Mouse (Mus musculus) hindbrain, postnatal 0 days (tissue): ENCODE measurements around the gene Fance. TPM values are rescaled to one million over a fixed set of nuclear protein-coding genes. Genes with fewer than 3 reads are reported as not detected.
"Not testable (repeated sequence)": the region's sequence is repeated elsewhere in the genome, so short reads cannot be mapped to it uniquely, and the experiment has no call there.

Source experiments
- ATAC-seq: fragments of 200-750 bp; cut with Nextera tagmentation; 2 replicates; pipeline ENCODE4 v1.8.0; 2017; ENCODE audit warnings: mild to moderate bottlenecking, moderate TSS enrichment, moderate library complexity
- DNase-seq: peaks from one replicate; pipeline ENCODE4 v3.0.0-alpha.2; 2015; ENCODE audit warnings: low spot score
- H3K27ac ChIP-seq: fragments of 300-500 bp; sonication (generic); 2 replicates; pipeline ENCODE4 v1.5.1; 2014; ENCODE audit warnings: mild to moderate bottlenecking
- H3K27me3 ChIP-seq: fragments of 300-500 bp; sonication (generic); 2 replicates; pipeline ENCODE4 v1.6.1; 2014; ENCODE audit warnings: low read length, mixed read lengths; ENCODE audit not compliant: insufficient read depth
- H3K36me3 ChIP-seq: fragments of 300-500 bp; sonication (generic); 2 replicates; pipeline ENCODE4 v1.6.1; 2014; ENCODE audit warnings: low read length, mixed read lengths; ENCODE audit not compliant: insufficient read depth
- H3K4me1 ChIP-seq: fragments of 300-500 bp; sonication (generic); 2 replicates; pipeline ENCODE4 v1.6.1; 2014; ENCODE audit warnings: antibody characterized with exemption, low read length, mixed read lengths; ENCODE audit not compliant: insufficient read depth
- H3K4me2 ChIP-seq: fragments of 300-500 bp; sonication (generic); 2 replicates; pipeline ENCODE4 v1.6.1; 2014; ENCODE audit warnings: low read depth, mild to moderate bottlenecking, low read length, moderate library complexity, mixed read lengths
- H3K4me3 ChIP-seq: fragments of 300-500 bp; sonication (generic); 2 replicates; pipeline ENCODE4 v1.5.1; 2014; ENCODE audit warnings: low read length
- H3K9ac ChIP-seq: fragments of 300-500 bp; sonication (generic); replicated peaks from 2 replicates; pipeline ENCODE4 v1.6.1; 2014; ENCODE audit warnings: mild to moderate bottlenecking, low read length, moderate library complexity, mixed read lengths
- H3K9me3 ChIP-seq: fragments of 300-500 bp; sonication (generic); 2 replicates; pipeline ENCODE4 v1.6.1; 2016; ENCODE audit warnings: low read length, mixed read lengths
- CTCF ChIP-seq: IDR thresholded peaks from 2 replicates; pipeline ENCODE4 v1.5.1; 2016; ENCODE audit warnings: antibody characterized with exemption, control low read depth, low read depth
- WGBS: fragments of 180-500 bp; shearing (Covaris S2); extraction: QIAGEN DNeasy Blood & Tissue Kit; methylation state at CpG from one replicate; pipeline ENCODE4 v1.1.7; 2014; 5-methylcytosine and 5-hydroxymethylcytosine counted together
- polyA plus RNA-seq: library from polyadenylated mRNA; unstranded; fragments of >200 nt; fragmentation: Nextera tagmentation; extraction: Ambion mirVana; gene quantifications from 2 replicates; pipeline ENCODE4 v1.2.1, GENCODE M21; 2015
- total RNA-seq: library from RNA; depleted of rRNA; stranded (reverse); fragments of >200 nt; gene quantifications from 2 replicates; pipeline ENCODE4 v1.2.3, GENCODE M21; 2014

Gene Fance
- total and polyA plus RNA-seq, 2 experiments from 2014 or later = 23.6 to 46.5 TPM

DNA sequence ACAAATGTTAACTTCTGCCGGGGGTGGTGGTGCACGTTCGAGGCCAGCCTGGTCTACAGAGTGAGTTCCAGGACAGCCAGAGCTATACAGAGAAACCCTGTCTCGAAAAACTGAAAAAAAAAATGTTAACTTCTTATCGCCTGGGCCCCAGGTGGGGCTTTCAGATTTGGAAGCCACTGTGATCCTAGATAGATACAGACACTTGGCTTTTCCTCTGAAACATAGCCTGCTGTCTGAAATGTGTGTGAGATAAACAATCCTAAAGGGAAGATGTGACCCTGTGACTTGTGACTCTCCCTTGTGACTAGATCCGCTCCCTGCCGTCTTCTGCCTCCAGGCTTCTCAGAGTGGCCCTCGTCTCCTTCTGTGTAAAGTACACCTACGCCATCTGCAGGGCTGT lies 4.4 kb downstream of the Fance start:
- Histone ChIP-seq H3K27me3 (no peaks in the 10 kb centered on the region), H3K4me3 (no peak overlapping the region), H3K4me1 (0 out of 2 replicates have a peak, but pooled peaks cover 5% of the 10 kb centered on the region), H3K4me2 (no peak overlapping the region), H3K9ac (no peak overlapping the region), H3K27ac (no peak overlapping the region), H3K9me3 (no peaks in the 10 kb centered on the region), H3K36me3 (peaks cover 4% of the 10 kb centered on the region; the same call in 1 of the 2 replicates)
- no peak for ATAC-seq
- TF ChIP-seq CTCF = no peak
- no peak for DNase-seq
- WGBS = 83% methylated on average over 9 of the region's 9 CpGs

DNA sequence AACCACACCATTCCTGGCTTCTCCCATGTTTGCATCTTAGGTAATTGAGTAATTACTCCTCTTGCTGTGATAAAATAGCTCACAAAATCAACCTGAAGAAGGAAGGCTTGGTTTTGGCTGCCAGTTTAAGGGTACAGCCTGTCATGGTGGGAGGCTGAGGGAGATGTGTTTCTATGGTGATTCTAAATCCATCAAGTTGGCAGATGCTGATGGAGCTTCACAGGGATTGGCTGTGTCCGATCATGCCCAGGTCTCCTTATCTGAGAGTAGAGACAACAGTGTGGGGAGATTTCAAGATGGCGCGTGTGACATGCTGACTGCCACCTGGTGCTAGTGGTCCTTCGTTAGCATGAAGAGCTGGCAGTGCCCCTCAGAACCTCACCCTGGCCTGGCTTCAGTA lies 8.4 kb downstream of the Fance start:
- no peak for DNase-seq
- 90% methylated on average over 4 of the region's 4 CpGs for WGBS
- no peak for TF ChIP-seq CTCF
- Histone ChIP-seq H3K9me3 (no peaks in the 10 kb centered on the region), H3K4me1 (no peaks in the 10 kb centered on the region), H3K9ac (no peak overlapping the region), H3K27me3 (no peaks in the 10 kb centered on the region), H3K27ac (no peak overlapping the region), H3K36me3 (peaks cover under 1% of the 10 kb centered on the region; the same call in 1 of the 2 replicates), H3K4me2 (no peak overlapping the region), H3K4me3 (no peak overlapping the region)
- ATAC-seq = no peak

DNA sequence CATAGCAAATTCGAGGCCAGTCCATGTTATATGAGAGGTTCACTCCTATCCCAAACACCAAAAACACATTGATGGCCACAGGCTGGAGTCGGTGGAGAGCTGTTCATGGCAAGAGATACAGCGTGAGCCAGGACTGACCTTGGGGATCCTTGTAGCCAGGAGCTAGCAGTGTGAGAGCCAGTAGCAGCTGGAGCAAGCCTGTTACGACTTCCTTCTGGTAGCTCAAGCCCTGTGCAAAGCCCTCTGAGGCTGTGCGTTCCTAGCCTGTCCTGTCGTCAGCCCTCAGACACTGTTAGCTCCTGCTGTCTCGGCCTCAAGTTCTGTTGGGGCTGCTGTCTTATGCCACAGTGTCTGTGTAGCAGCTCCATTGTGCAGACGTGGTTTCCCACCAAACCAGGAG lies 10.5 kb downstream of the Fance start:
- TF ChIP-seq CTCF = no peak
- H3K9ac ChIP-seq = no peak overlapping the region
- no peak overlapping the region for H3K4me2 ChIP-seq
- no peaks in the 10 kb centered on the region for H3K27me3 ChIP-seq
- no peak overlapping the region for H3K27ac ChIP-seq
- DNase-seq (no peak), ATAC-seq (no peak)
- no peaks in the 10 kb centered on the region for H3K36me3 ChIP-seq
- 93% methylated on average over 8 of the region's 8 CpGs for WGBS
- no peaks in the 10 kb centered on the region for H3K9me3 ChIP-seq
- peaks cover 8% of the 10 kb centered on the region for H3K4me1 ChIP-seq
- H3K4me3 ChIP-seq = no peak overlapping the region

DNA sequence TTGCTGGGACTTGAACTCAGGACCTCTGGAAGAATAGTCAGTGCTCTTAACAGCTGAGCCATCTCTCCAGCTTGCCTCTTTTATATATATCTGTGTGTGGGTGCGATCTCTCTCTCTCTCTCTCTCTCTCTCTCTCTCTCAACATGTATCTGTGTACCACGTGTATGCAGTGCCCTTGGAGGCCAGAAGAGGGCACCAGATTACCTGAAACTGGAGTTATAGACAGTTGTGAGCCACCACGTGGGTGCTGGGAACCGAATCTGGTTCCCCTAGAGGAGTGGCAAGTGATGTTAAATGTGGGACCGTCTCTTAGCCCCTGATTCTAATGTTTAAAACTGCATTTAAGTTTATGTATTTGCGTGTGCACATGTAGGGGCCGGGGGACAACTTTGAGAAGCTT lies 11.1 kb downstream of the Fance start:
- H3K4me3 ChIP-seq, ATAC-seq, H3K9ac ChIP-seq, H3K27ac ChIP-seq, H3K4me2 ChIP-seq, H3K9me3 ChIP-seq, H3K4me1 ChIP-seq, H3K36me3 ChIP-seq, DNase-seq, H3K27me3 ChIP-seq: not testable (repeated sequence)
- 96% methylated on average over 7 of the region's 7 CpGs for WGBS
- TF ChIP-seq CTCF = 0 out of 2 replicates have a peak, but pooled peaks have one; percentile 11

DNA sequence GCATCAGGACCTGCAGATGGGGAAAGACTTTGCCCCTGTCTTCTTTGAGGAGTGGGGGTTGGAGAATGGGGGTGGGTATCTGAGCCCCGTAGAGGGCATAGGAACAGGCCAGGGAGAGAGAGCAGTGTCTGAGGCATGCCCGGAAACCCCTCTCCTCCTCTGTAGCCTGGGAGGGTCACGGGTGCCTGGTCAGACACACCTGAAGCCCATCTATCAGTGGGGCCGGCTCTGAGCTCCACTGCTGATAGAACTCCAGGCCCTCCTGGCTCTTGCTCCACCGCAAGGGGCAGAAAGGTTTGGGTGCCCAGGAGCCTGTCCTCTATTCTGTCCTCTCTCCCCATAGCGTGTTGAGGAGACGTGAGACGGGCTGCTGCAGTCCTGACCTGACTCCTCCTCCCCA lies 12.4 kb downstream of the Fance start:
- Histone ChIP-seq H3K9me3 (no peaks in the 10 kb centered on the region), H3K4me3 (no peak overlapping the region), H3K4me2 (no peak overlapping the region), H3K36me3 (peaks cover 6% of the 10 kb centered on the region), H3K4me1 (peaks cover 17% of the 10 kb centered on the region), H3K27ac (no peak overlapping the region), H3K9ac (no peak overlapping the region), H3K27me3 (no peaks in the 10 kb centered on the region)
- no peak for TF ChIP-seq CTCF
- DNase-seq (no peak), ATAC-seq (no peak)
- WGBS = 93% methylated on average over 8 of the region's 8 CpGs

DNA sequence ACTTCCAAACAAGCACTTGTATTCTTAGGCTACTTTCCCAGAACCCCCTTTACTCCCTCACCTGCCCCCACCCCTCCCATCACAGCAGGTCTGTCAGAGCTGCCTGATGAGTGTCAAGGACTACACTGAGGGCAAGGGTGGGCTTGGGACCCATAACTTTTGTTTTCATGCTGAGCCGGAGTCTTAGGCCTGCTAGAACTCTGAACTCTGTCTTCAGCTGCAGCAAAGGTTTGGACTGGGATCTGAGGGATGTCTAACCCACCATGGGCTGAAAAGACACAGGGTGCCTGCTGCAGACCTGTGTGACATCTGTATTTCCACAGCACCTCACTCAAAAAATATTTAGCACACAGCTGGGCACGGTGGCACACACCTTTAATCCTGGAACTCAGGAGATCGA lies 13.6 kb downstream of the Fance start:
- H3K9me3 ChIP-seq = no peaks in the 10 kb centered on the region
- no peak overlapping the region for H3K9ac ChIP-seq
- peaks cover 17% of the 10 kb centered on the region for H3K4me1 ChIP-seq
- no peak for ATAC-seq
- H3K27me3 ChIP-seq = no peaks in the 10 kb centered on the region
- H3K36me3 ChIP-seq = peaks cover 15% of the 10 kb centered on the region
- 78% methylated on average over 3 of the region's 3 CpGs for WGBS
- TF ChIP-seq CTCF = no peak
- H3K4me3 ChIP-seq = no peak overlapping the region
- no peak overlapping the region for H3K4me2 ChIP-seq
- peak overlapping the region; percentile 96; the same call in 1 of the 2 replicates for H3K27ac ChIP-seq
- no peak for DNase-seq

DNA sequence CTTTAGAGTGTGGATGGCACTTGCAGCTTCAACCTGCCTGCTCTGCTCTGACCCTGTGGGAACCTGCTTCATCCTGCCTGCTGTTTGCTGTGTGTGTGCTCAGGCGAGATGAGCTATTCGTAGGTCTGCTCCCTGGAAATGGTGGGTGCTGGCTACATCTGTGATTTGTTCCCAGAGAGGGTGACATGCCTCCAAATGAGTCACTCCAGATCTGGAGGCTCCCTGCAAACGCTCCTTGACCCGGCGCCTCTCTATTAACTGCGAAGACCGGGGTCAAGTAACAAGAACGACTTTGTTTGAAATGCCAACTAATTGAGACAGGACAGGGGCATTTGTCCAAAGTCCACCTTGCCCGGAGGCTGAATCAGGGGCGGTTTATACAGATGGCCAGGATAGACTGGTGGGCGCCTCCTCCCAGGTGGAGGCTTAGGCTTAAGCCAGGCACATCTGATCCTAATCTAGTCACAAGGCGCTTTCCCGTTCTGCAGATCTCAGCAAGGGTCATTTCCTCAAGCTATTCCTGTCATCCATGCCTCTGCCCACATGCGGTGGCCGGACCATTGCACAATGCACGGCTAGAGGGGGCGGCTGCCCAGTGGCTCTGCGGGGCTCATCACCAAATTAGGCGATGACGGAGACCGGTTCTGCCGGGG lies 14.5 kb downstream of the Fance start:
- whole genome bisulfite sequencing = 11% methylated on average over 22 of the region's 22 CpGs
- peak overlapping the region; percentile 75 for H3K9ac ChIP-seq
- DNase-seq (no peak), ATAC-seq (peak; percentile 67)
- H3K4me1 ChIP-seq = peaks cover 17% of the 10 kb centered on the region
- H3K27me3 ChIP-seq = no peaks in the 10 kb centered on the region
- H3K4me2 ChIP-seq = peak overlapping the region; percentile 88
- H3K27ac ChIP-seq = peak overlapping the region; percentile 96
- H3K4me3 ChIP-seq = peak overlapping the region; percentile 67
- peaks cover 15% of the 10 kb centered on the region for H3K36me3 ChIP-seq
- no peak for TF ChIP-seq CTCF
- no peaks in the 10 kb centered on the region for H3K9me3 ChIP-seq
